Mouse (Mus musculus): ENCODE measurements around the gene Zfyve21. TPM values are rescaled to one million over a fixed set of nuclear protein-coding genes. Genes with fewer than 3 reads are reported as not detected.

Gene Zfyve21
- polyA plus RNA-seq, 1 experiment from 2014 or later, result 119 TPM

DNA sequence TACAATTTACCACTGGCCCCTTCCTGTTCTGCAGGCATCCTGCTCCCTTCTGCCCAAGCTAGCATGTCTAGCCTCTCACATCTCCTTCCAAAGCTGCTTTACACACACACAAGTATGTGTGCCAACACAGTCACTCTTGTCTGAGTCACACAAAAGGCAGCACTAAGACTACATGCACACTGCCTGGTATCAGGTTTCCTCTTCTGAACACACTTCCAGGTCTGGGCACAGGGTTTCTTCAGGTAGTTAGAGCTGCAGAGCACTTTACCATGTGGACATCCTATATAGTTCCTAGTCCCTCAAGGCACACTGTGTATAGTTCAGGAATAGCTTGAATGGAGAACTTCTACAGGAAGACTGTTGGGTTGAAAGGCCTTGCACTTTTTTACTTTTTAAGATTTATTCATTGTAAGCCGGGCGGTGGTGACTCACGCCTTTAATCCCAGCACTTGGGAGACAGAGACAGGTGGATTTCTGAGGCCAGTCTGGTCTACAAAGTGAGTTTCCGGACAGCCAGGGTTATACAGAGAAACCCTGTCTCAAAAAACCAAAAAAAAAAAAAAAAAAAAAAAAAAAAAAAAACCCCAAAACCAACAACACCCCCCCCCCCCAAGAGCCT, 50.3 kb downstream of the Zfyve21 start:
- Histone ChIP-seq H3K9me3 (ENCODE audit: control insufficient read depth, low read length) (no peaks in the 10 kb centered on the region), H3K9ac (ENCODE audit: low read depth, low read length) (no peak overlapping the region), H3K4me1 (ENCODE audit: control insufficient read depth, insufficient read depth, low read length) (no peaks in the 10 kb centered on the region), H3K36me3 (ENCODE audit: control insufficient read depth, insufficient read depth, low read length) (peaks cover 19% of the 10 kb centered on the region), H3K27ac (replicated peaks; ENCODE audit: low read depth, low read length) (no peak overlapping the region), H3K4me3 (ENCODE audit: low read depth, low read length) (no peak overlapping the region), H3K4me2 (ENCODE audit: low read depth, low read length) (no peak overlapping the region), H3K27me3 (replicated peaks; ENCODE audit: control insufficient read depth, insufficient read depth, low read length) (no peaks in the 10 kb centered on the region)
- 81% methylated on average over 4 of the region's 4 CpGs for WGBS
- ATAC-seq (ENCODE audit: low read depth) (no peak), DNase-seq (ENCODE audit: low spot score) (no peak)

GRCm38 (mm10) chr12:111869806-111870205, 55.8 kb downstream of the Zfyve21 start:
- ATAC-seq (ENCODE audit: low read depth), result no peak
- Histone ChIP-seq H3K27ac (replicated peaks; ENCODE audit: low read depth, low read length) (no peak overlapping the region), H3K4me3 (ENCODE audit: low read depth, low read length) (no peak overlapping the region), H3K4me2 (ENCODE audit: low read depth, low read length) (no peak overlapping the region), H3K4me1 (ENCODE audit: control insufficient read depth, insufficient read depth, low read length) (no peaks in the 10 kb centered on the region), H3K9me3 (ENCODE audit: control insufficient read depth, low read length) (no peaks in the 10 kb centered on the region), H3K27me3 (replicated peaks; ENCODE audit: control insufficient read depth, insufficient read depth, low read length) (no peaks in the 10 kb centered on the region), H3K9ac (ENCODE audit: low read depth, low read length) (no peak overlapping the region), H3K36me3 (ENCODE audit: control insufficient read depth, insufficient read depth, low read length) (peaks cover 24% of the 10 kb centered on the region)
- DNase-seq (ENCODE audit: low spot score), result no peak
- WGBS, result 87% methylated on average over 1 of the region's 1 CpGs

GRCm38 (mm10) chr12:111870811-111871210, 56.8 kb downstream of the Zfyve21 start:
- no peak for ATAC-seq (ENCODE audit: low read depth)

DNA sequence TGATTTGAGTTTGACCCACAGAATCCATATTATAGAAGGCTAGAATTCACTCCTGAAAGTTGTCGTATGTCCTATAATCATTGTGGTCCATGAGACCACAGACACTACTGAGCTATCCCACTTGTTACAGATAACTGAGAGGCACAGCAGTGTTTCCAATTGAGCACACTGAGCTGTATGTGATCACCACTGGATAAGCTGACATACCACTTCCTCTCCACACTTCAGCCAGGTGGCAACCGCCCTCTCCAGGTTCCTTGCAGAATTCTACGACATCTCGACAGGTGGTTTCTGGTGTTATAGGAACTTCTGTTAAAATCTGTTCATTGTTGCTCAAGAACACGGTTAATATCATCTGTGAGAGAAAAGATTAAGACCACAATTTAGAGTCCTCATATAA, 58.1 kb downstream of the Zfyve21 start:
- H3K4me1 ChIP-seq (ENCODE audit: control insufficient read depth, insufficient read depth, low read length), result no peaks in the 10 kb centered on the region
- 88% methylated on average over 5 of the region's 5 CpGs for WGBS
- H3K4me3 ChIP-seq (ENCODE audit: low read depth, low read length), result no peak overlapping the region
- no peak overlapping the region for H3K27ac ChIP-seq (replicated peaks; ENCODE audit: low read depth, low read length)
- peaks cover 16% of the 10 kb centered on the region for H3K36me3 ChIP-seq (ENCODE audit: control insufficient read depth, insufficient read depth, low read length)
- no peaks in the 10 kb centered on the region for H3K9me3 ChIP-seq (ENCODE audit: control insufficient read depth, low read length)
- H3K27me3 ChIP-seq (replicated peaks; ENCODE audit: control insufficient read depth, insufficient read depth, low read length), result no peaks in the 10 kb centered on the region
- DNase-seq (ENCODE audit: low spot score) (no peak), ATAC-seq (ENCODE audit: low read depth) (no peak)
- H3K4me2 ChIP-seq (ENCODE audit: low read depth, low read length), result no peak overlapping the region
- no peak overlapping the region for H3K9ac ChIP-seq (ENCODE audit: low read depth, low read length)

More at GRCm38 (mm10) chr12:111870811-111871210, 56.8 kb downstream of the Zfyve21 start:
- Histone ChIP-seq H3K27ac (replicated peaks; ENCODE audit: low read depth, low read length) (no peak overlapping the region), H3K4me3 (ENCODE audit: low read depth, low read length) (no peak overlapping the region), H3K4me2 (ENCODE audit: low read depth, low read length) (no peak overlapping the region), H3K4me1 (ENCODE audit: control insufficient read depth, insufficient read depth, low read length) (no peaks in the 10 kb centered on the region), H3K9ac (ENCODE audit: low read depth, low read length) (no peak overlapping the region), H3K36me3 (ENCODE audit: control insufficient read depth, insufficient read depth, low read length) (peaks cover 22% of the 10 kb centered on the region), H3K27me3 (replicated peaks; ENCODE audit: control insufficient read depth, insufficient read depth, low read length) (no peaks in the 10 kb centered on the region), H3K9me3 (ENCODE audit: control insufficient read depth, low read length) (no peaks in the 10 kb centered on the region)
- 87% methylated on average over 7 of the region's 7 CpGs for WGBS
- DNase-seq (ENCODE audit: low spot score), result no peak

DNA sequence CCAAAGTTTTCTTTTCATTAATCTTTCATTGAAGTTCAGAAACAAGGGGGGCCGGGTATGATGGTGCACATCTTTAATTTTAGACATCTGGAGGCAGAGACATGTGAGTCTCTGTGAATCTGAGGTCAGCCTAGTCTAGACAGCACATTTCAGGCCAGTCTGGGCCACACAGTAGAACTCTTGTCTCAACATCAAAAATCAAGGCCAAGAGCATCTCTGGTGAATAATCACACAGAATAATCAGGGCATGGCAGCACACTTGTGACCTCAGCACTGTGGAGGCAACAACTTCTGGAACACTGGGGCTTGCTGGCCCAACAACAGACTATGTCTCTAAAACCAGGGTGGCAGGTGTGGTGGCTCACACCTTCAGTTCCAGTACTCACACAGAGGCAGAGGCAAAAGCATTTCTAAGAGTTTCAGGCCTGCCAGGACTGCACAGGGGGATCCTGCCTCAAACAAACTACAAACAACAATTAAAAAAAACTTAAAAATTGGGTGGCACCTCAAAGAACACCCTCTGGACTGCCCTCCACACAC, 60.7 kb downstream of the Zfyve21 start:
- Histone ChIP-seq H3K27ac (replicated peaks; ENCODE audit: low read depth, low read length) (no peak overlapping the region), H3K4me2 (ENCODE audit: low read depth, low read length) (no peak overlapping the region), H3K4me3 (ENCODE audit: low read depth, low read length) (no peak overlapping the region), H3K4me1 (ENCODE audit: control insufficient read depth, insufficient read depth, low read length) (no peaks in the 10 kb centered on the region), H3K27me3 (replicated peaks; ENCODE audit: control insufficient read depth, insufficient read depth, low read length) (no peaks in the 10 kb centered on the region), H3K36me3 (ENCODE audit: control insufficient read depth, insufficient read depth, low read length) (peaks cover 14% of the 10 kb centered on the region), H3K9ac (ENCODE audit: low read depth, low read length) (no peak overlapping the region), H3K9me3 (ENCODE audit: control insufficient read depth, low read length) (no peaks in the 10 kb centered on the region)
- 45% methylated on average over 1 of the region's 1 CpGs for WGBS
- DNase-seq (ENCODE audit: low spot score) (no peak), ATAC-seq (ENCODE audit: low read depth) (no peak)

- no peak overlapping the region for H3K4me3 ChIP-seq (ENCODE audit: low read depth, low read length)
- 81% methylated on average over 3 of the region's 3 CpGs for WGBS
- H3K27me3 ChIP-seq (replicated peaks; ENCODE audit: control insufficient read depth, insufficient read depth, low read length), result no peaks in the 10 kb centered on the region
- H3K4me2 ChIP-seq (ENCODE audit: low read depth, low read length), result no peak overlapping the region
- H3K27ac ChIP-seq (replicated peaks; ENCODE audit: low read depth, low read length), result no peak overlapping the region
- H3K9me3 ChIP-seq (ENCODE audit: control insufficient read depth, low read length), result no peaks in the 10 kb centered on the region
- H3K9ac ChIP-seq (ENCODE audit: low read depth, low read length), result no peak overlapping the region
- H3K36me3 ChIP-seq (ENCODE audit: control insufficient read depth, insufficient read depth, low read length), result peaks cover 14% of the 10 kb centered on the region
- DNase-seq (ENCODE audit: low spot score), result no peak
- ATAC-seq (ENCODE audit: low read depth), result no peak
- no peaks in the 10 kb centered on the region for H3K4me1 ChIP-seq (ENCODE audit: control insufficient read depth, insufficient read depth, low read length)
Measured at GRCm38 (mm10) chr12:111875499-111875898, 61.5 kb downstream of the Zfyve21 start.

GRCm38 (mm10) chr12:111878213-111878612, 64.2 kb downstream of the Zfyve21 start:
- Histone ChIP-seq H3K4me3 (ENCODE audit: low read depth, low read length) (no peak overlapping the region), H3K36me3 (ENCODE audit: control insufficient read depth, insufficient read depth, low read length) (no peaks in the 10 kb centered on the region), H3K27me3 (replicated peaks; ENCODE audit: control insufficient read depth, insufficient read depth, low read length) (no peaks in the 10 kb centered on the region), H3K27ac (replicated peaks; ENCODE audit: low read depth, low read length) (no peak overlapping the region), H3K4me2 (ENCODE audit: low read depth, low read length) (no peak overlapping the region), H3K9me3 (ENCODE audit: control insufficient read depth, low read length) (no peaks in the 10 kb centered on the region), H3K4me1 (ENCODE audit: control insufficient read depth, insufficient read depth, low read length) (no peaks in the 10 kb centered on the region), H3K9ac (ENCODE audit: low read depth, low read length) (no peak overlapping the region)
- DNase-seq (ENCODE audit: low spot score) (peak; percentile 75), ATAC-seq (ENCODE audit: low read depth) (0 out of 2 replicates have a peak, but pooled peaks have one; percentile 68)
- WGBS, result 13% methylated on average over 3 of the region's 3 CpGs
